8 mouse cellular contexts compared by ENCODE assay signal in the genomic region with DNA sequence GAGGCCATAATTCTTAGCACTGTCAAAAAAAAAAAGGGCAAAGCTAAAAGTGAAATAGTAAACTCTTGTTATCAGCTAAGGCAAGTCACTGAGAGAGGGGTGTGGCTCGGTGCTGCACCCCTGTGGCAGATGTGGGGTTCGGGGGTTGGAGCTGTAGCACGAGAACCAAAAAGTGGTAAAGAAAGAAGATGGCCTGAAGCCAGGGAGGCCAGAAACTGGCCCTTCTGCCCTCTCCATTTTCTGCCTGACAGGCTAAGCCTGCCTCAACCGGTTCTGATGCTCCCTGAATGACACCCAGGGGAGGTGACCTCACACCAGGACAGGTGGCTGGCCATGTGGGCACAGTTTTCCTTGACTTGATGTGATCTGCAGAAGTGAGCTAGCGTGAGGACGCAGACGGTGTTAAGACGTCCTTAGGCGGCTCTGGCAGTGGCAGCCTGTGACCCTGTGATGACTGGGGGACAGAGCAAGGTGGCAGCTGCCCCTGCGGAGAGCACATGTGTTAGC. TPM values are rescaled to one million over a fixed set of nuclear protein-coding genes. Genes with fewer than 3 reads are reported as not detected.
DNase-seq lines count a peak whose midpoint lies in the region; ATAC-seq and TF ChIP-seq lines count a peak whose summit lies in the region.

No protein-coding gene starts in this region.

- no peak overlapping the region for H3K27ac ChIP-seq in layer of hippocampus, adult 2 months
- H3K27ac ChIP-seq in intestine, embryonic 14.5 days (ENCODE audit: low read depth) = peak overlapping the region; percentile 84
- peak overlapping the region; percentile 97 for H3K27ac ChIP-seq in liver, embryonic 15.5 days (replicated peaks)
- peak overlapping the region; percentile 91 for H3K27ac ChIP-seq in stomach, postnatal 0 days (replicated peaks)

- no peak for TF ChIP-seq EP300 in stomach, postnatal 0 days (optimal IDR thresholded peaks at IDR 0.05)

- no peak for DNase-seq in layer of hippocampus, adult 2 months (ENCODE audit: low spot score in 2 of 2)
- DNase-seq in layer of hippocampus, postnatal 36 days = no peak
- peak; percentile 77 for DNase-seq in c-Kit-positive CD71-positive TER-119-positive erythroid progenitor cells, embryonic 14.5 days (ENCODE audit: low spot score)
- no peak for DNase-seq in intestine, embryonic 14.5 days (ENCODE audit: low spot score)
- no peak for DNase-seq in stomach, postnatal 0 days (ENCODE audit: low spot score)
- DNase-seq in lung, adult 2 months = no peak
- DNase-seq in left cerebral cortex, postnatal 14 days (ENCODE audit: low spot score in 2 of 2) = no peak

- no peak overlapping the region for H3K4me3 ChIP-seq in layer of hippocampus, adult 2 months
- H3K4me3 ChIP-seq in intestine, embryonic 14.5 days (ENCODE audit: low read depth, low read length) = no peak overlapping the region
- peak overlapping the region; percentile 36 for H3K4me3 ChIP-seq in liver, embryonic 15.5 days (replicated peaks)
- H3K4me3 ChIP-seq in stomach, postnatal 0 days (ENCODE audit: low read depth, low read length) = no peak overlapping the region
- no peak overlapping the region for H3K4me3 ChIP-seq in lung, adult 2 months (replicated peaks; ENCODE audit: extremely low read depth, low read depth, low read length)

- intact Hi-C loops in left cerebral cortex, postnatal 14 days (cut with DNase I) = no loop called here

- H3K9ac ChIP-seq in intestine, embryonic 14.5 days (ENCODE audit: low read length) = no peak overlapping the region
- H3K9ac ChIP-seq in liver, embryonic 15.5 days = peak overlapping the region; percentile 60
- no peak overlapping the region for H3K9ac ChIP-seq in stomach, postnatal 0 days (ENCODE audit: low read length)

- ATAC-seq in intestine, embryonic 14.5 days (replicated peaks; ENCODE audit: low FRiP score, low TSS enrichment, low read depth) = no peak
- ATAC-seq in liver, embryonic 15.5 days (ENCODE audit: insufficient read depth) = peak; percentile 76
- ATAC-seq in stomach, postnatal 0 days (ENCODE audit: low FRiP score, low TSS enrichment) = peak; percentile 12; the same call in 1 of the 2 replicates

- H3K36me3 ChIP-seq in intestine, embryonic 14.5 days (ENCODE audit: control insufficient read depth, insufficient read depth, low read length) = peaks cover 18% of the 10 kb centered on the region
- H3K36me3 ChIP-seq in liver, embryonic 15.5 days (replicated peaks) = peaks cover 55% of the 10 kb centered on the region
- no peaks in the 10 kb centered on the region for H3K36me3 ChIP-seq in stomach, postnatal 0 days (ENCODE audit: control insufficient read depth, insufficient read depth, low read length)

- no peak for TF ChIP-seq POLR2A in lung, adult 2 months (IDR thresholded peaks at IDR 0.05; ENCODE audit: borderline replicate concordance, extremely low read depth, low read depth, low read length)

- WGBS in intestine, embryonic 14.5 days = 61% methylated on average over 10 of the region's 10 CpGs
- WGBS in liver, embryonic 15.5 days (ENCODE audit: insufficient replicate concordance) = 20% methylated on average over 10 of the region's 10 CpGs
- WGBS in stomach, postnatal 0 days = 47% methylated on average over 10 of the region's 10 CpGs
- WGBS in lung, adult 2 months = 54% methylated on average over 10 of the region's 10 CpGs

- H3K4me2 ChIP-seq in intestine, embryonic 14.5 days (ENCODE audit: low read length) = no peak overlapping the region
- peak overlapping the region; percentile 72 for H3K4me2 ChIP-seq in liver, embryonic 15.5 days
- H3K4me2 ChIP-seq in stomach, postnatal 0 days (replicated peaks; ENCODE audit: low read depth) = no peak overlapping the region

- H3K27me3 ChIP-seq in intestine, embryonic 14.5 days (replicated peaks; ENCODE audit: control insufficient read depth, insufficient read depth, low read length) = no peaks in the 10 kb centered on the region
- H3K27me3 ChIP-seq in liver, embryonic 15.5 days = no peaks in the 10 kb centered on the region
- H3K27me3 ChIP-seq in stomach, postnatal 0 days (ENCODE audit: control insufficient read depth, insufficient read depth, low read length) = no peaks in the 10 kb centered on the region

- H3K4me1 ChIP-seq in intestine, embryonic 14.5 days (replicated peaks; ENCODE audit: control insufficient read depth, insufficient read depth, low read length) = peaks cover 35% of the 10 kb centered on the region
- H3K4me1 ChIP-seq in liver, embryonic 15.5 days (replicated peaks) = peaks cover 79% of the 10 kb centered on the region
- H3K4me1 ChIP-seq in stomach, postnatal 0 days (replicated peaks; ENCODE audit: control insufficient read depth, insufficient read depth) = peaks cover 9% of the 10 kb centered on the region; the same call in 1 of the 2 replicates
- peaks cover 15% of the 10 kb centered on the region for H3K4me1 ChIP-seq in lung, adult 2 months (ENCODE audit: control insufficient read depth, insufficient read depth, low read length)

- peak; percentile 45 for TF ChIP-seq CTCF in layer of hippocampus, adult 2 months (conservative IDR thresholded peaks at IDR 0.05)
- TF ChIP-seq CTCF in stomach, postnatal 0 days (IDR thresholded peaks at IDR 0.05; ENCODE audit: low read depth) = peak; percentile 56
- no peak for TF ChIP-seq CTCF in lung, adult 2 months (IDR thresholded peaks at IDR 0.05; ENCODE audit: insufficient read depth, low read length)

- H3K9me3 ChIP-seq in intestine, embryonic 14.5 days (ENCODE audit: control insufficient read depth, low read length) = no peaks in the 10 kb centered on the region
- no peaks in the 10 kb centered on the region for H3K9me3 ChIP-seq in liver, embryonic 15.5 days (replicated peaks)
- H3K9me3 ChIP-seq in stomach, postnatal 0 days (ENCODE audit: control insufficient read depth, low read length) = no peaks in the 10 kb centered on the region

RNA-seq across cellular contexts. Expression of gene Tpcn1, which starts 10.5 kb away (rescaled TPM):
- 10 to 100 TPM; 34.8 to 40.8 TPM for total RNA-seq in layer of hippocampus, adult 2 months (2021)
- 10 to 100 TPM; 35.0 to 36.4 TPM for total RNA-seq in layer of hippocampus, postnatal 36 days (2021)
- 22.7 and 23.6 TPM in 2 replicates for polyA plus RNA-seq in intestine, embryonic 14.5 days (2014; fragmentation: Nextera tagmentation; extraction: Ambion mirVana)
- 22.7 and 26.4 TPM in 2 replicates for polyA plus RNA-seq in liver, embryonic 15.5 days (2015; fragmentation: Nextera tagmentation; extraction: Ambion mirVana)
- 12.7 and 13.9 TPM in 2 replicates for polyA plus RNA-seq in stomach, postnatal 0 days (2015; fragmentation: Nextera tagmentation; extraction: Ambion mirVana)
- polyA plus RNA-seq in lung, adult 2 months (2012; rRNA removed) = 75.8 and 89.2 TPM in 2 replicates
- 10 to 100 TPM; 47.7 to 50.0 TPM for total RNA-seq in left cerebral cortex, postnatal 14 days (2021)

RNA-seq across cellular contexts. Expression of gene Iqcd, which starts 10.8 kb away (rescaled TPM):
- 1 to 10 TPM in 1 of 2 experiments, under 1 TPM in 1; 1.00 to 1.2 TPM for total RNA-seq in layer of hippocampus, adult 2 months (2021)
- total RNA-seq in layer of hippocampus, postnatal 36 days (2021) = 1 to 10 TPM in 1 of 2 experiments, under 1 TPM in 1; 0.35 to 1.2 TPM
- polyA plus RNA-seq in intestine, embryonic 14.5 days (2014; fragmentation: Nextera tagmentation; extraction: Ambion mirVana) = 0.24 and 0.48 TPM in 2 replicates
- 0.90 and 1.2 TPM in 2 replicates for polyA plus RNA-seq in liver, embryonic 15.5 days (2015; fragmentation: Nextera tagmentation; extraction: Ambion mirVana)
- 0.25 and 0.36 TPM in 2 replicates for polyA plus RNA-seq in stomach, postnatal 0 days (2015; fragmentation: Nextera tagmentation; extraction: Ambion mirVana)
- 2.0 and 2.4 TPM in 2 replicates for polyA plus RNA-seq in lung, adult 2 months (2012; rRNA removed)
- total RNA-seq in left cerebral cortex, postnatal 14 days (2021) = under 1 TPM; 0.22 to 0.59 TPM

RNA-seq across cellular contexts. Expression of gene Rita1, which starts 34.4 kb away (rescaled TPM):
- total RNA-seq in layer of hippocampus, adult 2 months (2021) = 10 to 100 TPM; 23.7 to 28.0 TPM
- total RNA-seq in layer of hippocampus, postnatal 36 days (2021) = 10 to 100 TPM; 29.1 to 29.6 TPM
- polyA plus RNA-seq in intestine, embryonic 14.5 days (2014; fragmentation: Nextera tagmentation; extraction: Ambion mirVana) = 8.1 and 9.4 TPM in 2 replicates
- 4.0 TPM in 2 replicates for polyA plus RNA-seq in liver, embryonic 15.5 days (2015; fragmentation: Nextera tagmentation; extraction: Ambion mirVana)
- polyA plus RNA-seq in stomach, postnatal 0 days (2015; fragmentation: Nextera tagmentation; extraction: Ambion mirVana) = 12.1 TPM in 2 replicates
- 15.7 and 15.8 TPM in 2 replicates for polyA plus RNA-seq in lung, adult 2 months (2012; rRNA removed)
- total RNA-seq in left cerebral cortex, postnatal 14 days (2021) = 10 to 100 TPM; 31.5 to 32.4 TPM

RNA-seq across cellular contexts. Expression of gene Ddx54, which starts 34.6 kb away (rescaled TPM):
- 10 to 100 TPM; 36.8 to 37.2 TPM for total RNA-seq in layer of hippocampus, adult 2 months (2021)
- 10 to 100 TPM; 34.4 to 39.5 TPM for total RNA-seq in layer of hippocampus, postnatal 36 days (2021)
- polyA plus RNA-seq in intestine, embryonic 14.5 days (2014; fragmentation: Nextera tagmentation; extraction: Ambion mirVana) = 39.3 and 41.0 TPM in 2 replicates
- polyA plus RNA-seq in liver, embryonic 15.5 days (2015; fragmentation: Nextera tagmentation; extraction: Ambion mirVana) = 16.2 and 17.7 TPM in 2 replicates
- polyA plus RNA-seq in stomach, postnatal 0 days (2015; fragmentation: Nextera tagmentation; extraction: Ambion mirVana) = 22.5 and 23.0 TPM in 2 replicates
- polyA plus RNA-seq in lung, adult 2 months (2012; rRNA removed) = 37.2 and 39.2 TPM in 2 replicates
- total RNA-seq in left cerebral cortex, postnatal 14 days (2021) = 10 to 100 TPM; 44.5 to 48.0 TPM

RNA-seq across cellular contexts. Expression of gene Cfap73, which starts 56.0 kb away (rescaled TPM):
- under 1 TPM in 1 of 2 experiments, not detected in 1; 0.39 TPM for total RNA-seq in layer of hippocampus, adult 2 months (2021)
- under 1 TPM in 1 of 2 experiments, not detected in 1; 0.77 TPM for total RNA-seq in layer of hippocampus, postnatal 36 days (2021)
- not detected in 2 replicates for polyA plus RNA-seq in intestine, embryonic 14.5 days (2014; fragmentation: Nextera tagmentation; extraction: Ambion mirVana)
- polyA plus RNA-seq in liver, embryonic 15.5 days (2015; fragmentation: Nextera tagmentation; extraction: Ambion mirVana) = not detected in 2 replicates
- polyA plus RNA-seq in stomach, postnatal 0 days (2015; fragmentation: Nextera tagmentation; extraction: Ambion mirVana) = 0.10 TPM in 1 of 2 replicates, not detected in the other
- polyA plus RNA-seq in lung, adult 2 months (2012; rRNA removed) = 1.6 TPM in 2 replicates
- total RNA-seq in left cerebral cortex, postnatal 14 days (2021) = not detected
